Comparison of ENCODE assay signal across 17 mouse cellular contexts in genomic region chr13:93248711-93249110, GRCm38 (mm10). TPM values are rescaled to one million over a fixed set of nuclear protein-coding genes. Genes with fewer than 3 reads are reported as not detected.
DNase-seq lines count a peak whose midpoint lies in the region; ATAC-seq lines count a peak whose summit lies in the region.
"Had no signal": no experiment of that assay in that cellular context is flagged by ENCODE, and none has a peak within 500 bp of the region (broad histone marks: within the 10 kb centered on the region; RNA-seq: fewer than 3 reads in every experiment).

No protein-coding gene starts in this region.

- no peak overlapping the region for H3K4me3 ChIP-seq in liver, embryonic 15.5 days (replicated peaks)
- H3K4me3 ChIP-seq in forebrain, embryonic 16.5 days (replicated peaks; ENCODE audit: low read length): no peak overlapping the region
- H3K4me3 ChIP-seq: embryonic facial prominence, embryonic 10.5 days; heart, embryonic 10.5 days; intestine, embryonic 15.5 days; midbrain, embryonic 13.5 days had no signal

- no peaks in the 10 kb centered on the region for H3K36me3 ChIP-seq in liver, embryonic 15.5 days (replicated peaks)
- no peaks in the 10 kb centered on the region for H3K36me3 ChIP-seq in forebrain, embryonic 16.5 days (ENCODE audit: control insufficient read depth, insufficient read depth)
- H3K36me3 ChIP-seq: embryonic facial prominence, embryonic 10.5 days; heart, embryonic 10.5 days; intestine, embryonic 15.5 days; midbrain, embryonic 13.5 days had no signal

- 63% methylated on average over 4 of the region's 4 CpGs for WGBS in liver, embryonic 15.5 days (ENCODE audit: insufficient replicate concordance)
- WGBS in forebrain, embryonic 16.5 days: 80% methylated on average over 4 of the region's 4 CpGs

- H3K27ac ChIP-seq in liver, embryonic 15.5 days (replicated peaks): no peak overlapping the region
- no peak overlapping the region for H3K27ac ChIP-seq in forebrain, embryonic 16.5 days (ENCODE audit: low read length)
- H3K27ac ChIP-seq: embryonic facial prominence, embryonic 10.5 days; heart, embryonic 10.5 days; intestine, embryonic 15.5 days; kidney, postnatal 0 days; midbrain, embryonic 13.5 days had no signal

- DNase-seq in frontal cortex, postnatal 14 days (ENCODE audit: low spot score in 2 of 2): no peak
- DNase-seq in liver: no peak
- DNase-seq in brain, adult 2 months (ENCODE audit: low read depth, low spot score): peak; percentile 83
- DNase-seq in thymus, postnatal 36 days: no peak
- DNase-seq: adrenal gland, adult 8-10 months; cerebellum, postnatal 10 days; heart, postnatal 36 days; lung, postnatal 10 days had no signal

- no peak overlapping the region for H3K4me2 ChIP-seq in liver, embryonic 15.5 days
- H3K4me2 ChIP-seq in forebrain, embryonic 16.5 days (ENCODE audit: low read length): no peak overlapping the region
- H3K4me2 ChIP-seq: intestine, embryonic 15.5 days; midbrain, embryonic 13.5 days had no signal

- no peaks in the 10 kb centered on the region for H3K4me1 ChIP-seq in liver, embryonic 15.5 days (replicated peaks)
- H3K4me1 ChIP-seq in forebrain, embryonic 16.5 days (replicated peaks; ENCODE audit: control insufficient read depth, insufficient read depth, low read length): no peaks in the 10 kb centered on the region
- H3K4me1 ChIP-seq: heart, embryonic 10.5 days; intestine, embryonic 15.5 days had no signal

- H3K27me3 ChIP-seq in liver, embryonic 15.5 days: no peaks in the 10 kb centered on the region
- no peaks in the 10 kb centered on the region for H3K27me3 ChIP-seq in forebrain, embryonic 16.5 days (replicated peaks; ENCODE audit: control insufficient read depth, insufficient read depth, low read length)
- H3K27me3 ChIP-seq: intestine, embryonic 15.5 days; midbrain, embryonic 13.5 days had no signal

- H3K9ac ChIP-seq in liver, embryonic 15.5 days: no peak overlapping the region
- no peak overlapping the region for H3K9ac ChIP-seq in forebrain, embryonic 16.5 days (replicated peaks; ENCODE audit: low read depth, low read length)
- H3K9ac ChIP-seq: intestine, embryonic 15.5 days; midbrain, embryonic 13.5 days had no signal

- ATAC-seq in frontal cortex, adult (ENCODE audit: low TSS enrichment): peak; percentile 94
- peak; percentile 40; the same call in 1 of the 2 replicates for ATAC-seq in liver, embryonic 15.5 days (ENCODE audit: insufficient read depth)
- peak; percentile 79 for ATAC-seq in monocyte, adult 5-6 weeks (replicated peaks; ENCODE audit: insufficient number of reproducible peaks, low FRiP score, low TSS enrichment, poor library complexity, severe bottlenecking)
- no peak for ATAC-seq in forebrain, embryonic 16.5 days
- ATAC-seq: intestine, embryonic 15.5 days; midbrain, embryonic 13.5 days had no signal

- H3K9me3 ChIP-seq in liver, embryonic 15.5 days (replicated peaks): no peaks in the 10 kb centered on the region
- no peaks in the 10 kb centered on the region for H3K9me3 ChIP-seq in forebrain, embryonic 16.5 days (ENCODE audit: control insufficient read depth, low read length)
- H3K9me3 ChIP-seq: embryonic facial prominence, embryonic 10.5 days; heart, embryonic 10.5 days; intestine, embryonic 15.5 days; midbrain, embryonic 13.5 days had no signal

RNA-seq across cellular contexts. Expression of gene Homer1, which starts 50.7 kb away (rescaled TPM):
- 2.3 and 2.4 TPM in 2 replicates for polyA plus RNA-seq in liver, embryonic 15.5 days (2015; fragmentation: Nextera tagmentation; extraction: Ambion mirVana)
- total RNA-seq in monocyte, adult 5-6 weeks (2017): 18.7 to 30.9 TPM (median 19.0 TPM) in 3 replicates
- polyA plus RNA-seq in forebrain, embryonic 16.5 days (2015; fragmentation: Nextera tagmentation; extraction: Ambion mirVana): 15.7 and 17.0 TPM in 2 replicates

RNA-seq across cellular contexts. Expression of gene Tent2, which starts 56.5 kb away (rescaled TPM):
- polyA plus RNA-seq in liver, embryonic 15.5 days (2015; fragmentation: Nextera tagmentation; extraction: Ambion mirVana): 31.7 and 33.8 TPM in 2 replicates
- 64.4 to 66.8 TPM (median 64.7 TPM) in 3 replicates for total RNA-seq in monocyte, adult 5-6 weeks (2017)
- polyA plus RNA-seq in forebrain, embryonic 16.5 days (2015; fragmentation: Nextera tagmentation; extraction: Ambion mirVana): 47.2 and 49.7 TPM in 2 replicates
